Mouse (Mus musculus) neural tube, embryonic 10.5 days (tissue): ENCODE measurements at regions not wholly inside any gene's neighbourhood (a gene's known extent, or its start where the extent isn't known, plus 50 kb on each side); places are given as distances from the start of the nearest gene placed in this dataset.
A peak's percentile ranks its signal among the peaks of the same experiment; 100 is the strongest.

Experiments used
- DNase-seq: peaks from one replicate; pipeline ENCODE4 v3.0.0-alpha.2; 2017; ENCODE audit warnings: low spot score; ENCODE audit errors: extremely low spot score

DNA sequence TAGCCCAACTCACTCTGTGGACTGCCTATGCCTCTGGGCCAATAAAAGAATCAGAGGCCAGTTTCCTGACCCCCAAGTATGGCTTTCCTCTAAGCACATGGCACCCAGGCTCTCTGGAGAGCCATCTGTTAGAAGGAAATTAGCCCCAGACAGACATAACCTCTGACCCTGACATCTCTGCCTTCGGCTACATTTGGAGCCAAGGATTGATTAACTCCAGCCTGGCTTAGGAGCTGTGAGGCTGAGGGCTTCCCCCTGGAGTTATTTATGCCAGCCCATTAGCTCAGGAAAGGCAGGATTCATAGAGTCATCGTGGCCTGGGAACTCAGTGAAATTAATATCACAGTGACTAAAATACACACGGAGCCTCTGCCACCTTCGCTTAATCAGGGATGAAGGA lies 137.5 kb downstream of the Wscd1 start:
- peak; percentile 45 for DNase-seq

DNA sequence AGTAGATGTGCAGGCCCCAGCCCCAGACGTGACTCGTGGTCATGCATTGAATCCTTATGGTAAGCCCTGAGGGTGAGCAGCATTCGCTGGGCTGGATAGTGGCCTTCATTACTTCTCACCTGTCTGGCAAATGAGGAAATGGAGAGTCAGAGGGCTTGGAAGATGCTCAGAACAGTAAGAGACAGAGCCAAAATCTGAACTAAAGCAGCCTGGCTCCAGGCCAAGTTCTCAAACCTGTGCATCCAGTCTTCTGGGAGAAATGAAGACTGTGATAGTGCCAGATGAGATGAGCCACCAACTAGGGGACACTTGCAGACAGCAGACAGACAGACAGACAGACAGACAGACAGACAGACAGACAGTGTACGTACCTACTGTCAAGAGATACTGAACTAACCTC lies 137.1 kb downstream of the Wscd1 start:
- DNase-seq: peak; percentile 18

DNA sequence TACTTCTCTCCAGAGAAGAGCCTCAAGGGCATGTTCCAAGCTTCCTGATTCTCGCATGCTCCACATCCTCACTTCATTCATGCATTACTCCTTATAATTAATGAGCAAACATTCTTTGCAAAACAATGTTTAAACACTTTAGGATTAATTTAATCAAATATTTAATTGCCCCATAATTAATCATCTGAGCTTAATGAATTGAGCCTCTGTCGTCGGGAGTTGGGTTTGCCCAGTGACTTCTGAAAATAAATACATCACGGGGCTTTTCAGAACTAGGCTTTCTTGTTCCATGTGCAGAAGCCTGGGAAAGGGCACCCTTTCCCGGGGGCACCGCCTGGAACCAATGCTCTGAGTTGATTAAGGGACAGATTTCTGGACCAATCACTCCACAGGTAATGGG lies 135.1 kb downstream of the Wscd1 start:
- DNase-seq: no peak

DNA sequence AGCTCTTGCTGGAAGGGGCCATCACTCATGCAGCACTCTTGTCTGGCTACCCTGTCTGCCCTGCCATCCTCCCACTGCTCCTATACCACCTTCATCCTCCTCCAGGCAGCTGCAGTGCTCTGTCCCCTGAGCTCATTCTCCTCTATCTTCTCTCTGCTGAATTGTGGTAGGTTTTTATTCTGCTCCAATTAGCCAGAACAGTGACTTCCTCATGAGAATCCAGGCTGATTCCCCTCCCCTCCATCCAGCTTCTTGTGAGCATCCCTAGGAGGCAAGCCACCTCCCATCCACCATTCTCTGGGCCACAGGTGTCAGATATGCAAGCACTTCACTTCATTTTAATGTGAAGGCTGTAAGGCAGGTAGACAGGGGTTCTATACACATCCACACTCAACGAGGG lies 132.1 kb downstream of the Wscd1 start:
- no peak for DNase-seq

DNA sequence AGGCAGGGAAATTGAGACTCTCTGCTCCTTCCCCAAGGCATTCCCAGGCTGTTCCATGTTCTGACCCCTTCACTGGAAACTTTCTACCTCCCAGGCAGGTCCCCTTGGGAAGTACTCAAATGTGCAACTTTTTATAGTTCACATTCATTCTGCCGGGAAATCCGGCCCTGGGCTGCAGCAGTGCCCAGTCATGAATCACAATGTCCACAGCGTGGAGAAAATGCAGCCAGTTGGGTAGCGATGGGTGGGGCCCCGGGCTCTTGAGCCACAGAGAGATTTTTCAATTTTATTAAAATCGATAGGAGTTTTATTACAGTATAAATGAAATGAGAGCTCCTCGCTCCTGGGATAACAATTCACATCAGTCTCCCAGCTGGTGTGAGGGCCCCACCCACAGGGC lies 121.6 kb downstream of the Wscd1 start:
- no peak for DNase-seq

DNA sequence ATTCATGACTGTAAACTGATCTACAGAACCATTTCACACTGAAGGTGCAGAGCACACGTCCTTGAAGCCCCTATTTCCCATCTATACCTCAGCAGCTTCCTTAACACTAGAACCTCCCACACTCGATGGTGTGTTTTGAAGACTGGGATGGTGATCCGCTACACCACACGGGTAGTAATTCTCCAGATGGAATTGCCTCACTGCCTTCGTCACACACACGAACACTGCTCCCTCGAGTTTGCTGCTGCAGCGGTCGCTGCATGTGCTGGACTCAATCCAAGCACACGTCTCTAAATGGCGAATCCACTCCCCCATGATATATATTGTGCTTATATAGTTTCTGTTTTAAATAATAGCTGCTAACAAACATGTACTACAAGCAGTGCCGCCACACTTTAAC lies 117.0 kb downstream of the Wscd1 start:
- DNase-seq: no peak

DNA sequence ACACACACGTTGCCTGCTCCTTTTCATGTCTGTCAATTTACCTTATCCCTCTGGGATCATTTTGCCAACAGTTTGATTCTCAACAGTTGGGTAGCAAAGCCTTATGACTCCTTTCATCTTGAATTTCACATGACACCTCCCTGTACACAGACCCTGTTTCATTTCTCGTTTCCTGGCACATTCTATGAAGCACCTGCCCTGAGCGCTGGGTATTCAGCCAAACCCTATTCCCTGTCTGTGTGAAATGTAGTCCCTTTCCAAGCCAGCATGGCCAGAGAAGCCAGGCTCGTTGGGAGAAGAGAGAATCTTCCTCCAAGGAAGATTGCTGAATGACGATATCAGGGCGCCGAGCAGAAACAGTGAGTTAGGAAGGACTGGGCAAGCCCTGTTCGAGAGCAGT lies 108.2 kb downstream of the Wscd1 start:
- no peak for DNase-seq

DNA sequence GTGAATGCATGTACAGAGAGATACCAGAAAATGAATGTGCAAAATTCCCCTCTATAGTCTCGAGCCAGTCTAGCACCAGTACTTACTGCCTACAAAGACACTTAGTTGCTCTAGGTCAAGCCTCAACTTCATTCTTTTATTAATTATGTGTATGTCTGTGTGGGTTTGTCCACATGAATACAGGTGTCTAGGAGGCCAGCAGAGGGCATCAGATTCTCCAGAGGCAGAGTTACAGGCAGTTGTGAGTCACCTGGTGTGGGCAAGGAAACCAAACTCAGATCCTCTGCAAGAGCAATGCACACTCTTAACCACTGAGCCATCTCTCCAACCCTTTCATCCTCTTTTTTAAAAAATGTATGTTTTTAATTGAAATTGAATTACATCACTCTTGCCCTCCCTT lies 105.8 kb downstream of the Wscd1 start:
- no peak for DNase-seq

DNA sequence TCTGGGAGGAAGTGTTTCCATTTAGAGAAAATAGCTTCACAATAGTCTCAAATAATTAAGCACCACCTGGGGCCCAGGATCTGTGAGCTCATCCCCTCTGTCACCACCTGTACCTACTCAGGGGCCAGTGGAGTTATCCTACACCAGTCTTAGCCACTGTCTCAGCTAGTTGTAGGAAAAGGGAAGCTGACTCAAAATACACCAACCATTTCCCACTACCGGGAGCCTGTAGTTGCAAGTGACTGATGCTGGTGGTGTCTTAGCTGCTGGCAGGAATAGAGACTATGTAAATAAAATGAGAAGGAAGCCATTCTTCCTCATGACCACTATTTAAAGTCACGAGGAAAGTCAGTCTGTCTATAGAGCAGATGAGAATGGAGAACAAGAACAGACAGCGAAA lies 105.3 kb downstream of the Wscd1 start:
- DNase-seq: no peak

DNA sequence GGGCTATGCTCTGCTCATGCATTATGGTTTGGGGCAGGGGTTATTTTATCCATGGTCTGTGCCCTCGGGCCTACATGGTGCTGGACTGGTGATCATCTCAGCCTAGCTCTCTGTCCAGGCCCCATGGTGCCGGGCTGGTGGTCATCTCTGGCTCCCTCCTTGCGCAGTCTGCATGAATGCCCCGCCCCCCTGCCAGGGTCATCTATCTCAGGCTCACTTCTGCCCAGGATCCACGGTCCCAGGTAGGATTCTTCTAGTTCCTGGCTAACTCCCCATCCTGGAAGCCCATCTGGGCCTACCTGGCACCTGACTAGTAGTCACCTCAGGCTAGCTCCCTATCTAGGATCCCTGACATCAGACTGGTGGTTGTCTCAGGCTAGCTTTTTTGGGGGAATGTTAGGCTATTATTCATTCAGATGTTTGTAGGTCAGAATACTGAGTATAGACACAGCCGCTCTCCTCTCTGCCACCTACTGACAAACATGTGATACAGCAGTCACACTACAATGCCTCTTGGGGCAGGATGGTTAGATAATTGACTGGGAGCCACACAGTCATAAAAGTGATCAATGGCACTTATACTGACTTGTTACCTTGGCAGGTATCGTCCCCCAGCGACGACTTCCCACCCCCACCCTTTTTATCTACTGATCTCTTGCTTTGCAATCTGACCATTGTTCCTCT lies 98.1 kb downstream of the Wscd1 start:
- DNase-seq: no peak

DNA sequence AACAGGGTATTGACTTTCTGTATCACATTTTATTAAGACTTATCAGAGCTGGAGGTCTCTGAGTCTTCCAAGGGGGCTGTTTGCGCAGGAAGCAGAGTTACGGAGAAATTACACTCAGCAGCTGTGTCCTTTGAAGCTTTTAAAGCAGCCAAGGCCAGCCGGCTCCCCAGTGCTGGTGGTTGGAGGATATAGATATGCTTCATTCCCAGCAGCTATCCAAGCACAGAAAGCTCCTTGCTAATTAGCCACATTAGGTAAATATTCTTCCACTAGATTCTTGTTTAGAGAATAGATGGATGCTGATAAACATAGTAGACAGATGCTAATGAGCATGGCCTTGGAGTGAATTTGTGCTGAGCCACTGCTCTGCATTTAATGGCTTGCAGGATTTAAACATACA lies 96.8 kb downstream of the Wscd1 start:
- no peak for DNase-seq

DNA sequence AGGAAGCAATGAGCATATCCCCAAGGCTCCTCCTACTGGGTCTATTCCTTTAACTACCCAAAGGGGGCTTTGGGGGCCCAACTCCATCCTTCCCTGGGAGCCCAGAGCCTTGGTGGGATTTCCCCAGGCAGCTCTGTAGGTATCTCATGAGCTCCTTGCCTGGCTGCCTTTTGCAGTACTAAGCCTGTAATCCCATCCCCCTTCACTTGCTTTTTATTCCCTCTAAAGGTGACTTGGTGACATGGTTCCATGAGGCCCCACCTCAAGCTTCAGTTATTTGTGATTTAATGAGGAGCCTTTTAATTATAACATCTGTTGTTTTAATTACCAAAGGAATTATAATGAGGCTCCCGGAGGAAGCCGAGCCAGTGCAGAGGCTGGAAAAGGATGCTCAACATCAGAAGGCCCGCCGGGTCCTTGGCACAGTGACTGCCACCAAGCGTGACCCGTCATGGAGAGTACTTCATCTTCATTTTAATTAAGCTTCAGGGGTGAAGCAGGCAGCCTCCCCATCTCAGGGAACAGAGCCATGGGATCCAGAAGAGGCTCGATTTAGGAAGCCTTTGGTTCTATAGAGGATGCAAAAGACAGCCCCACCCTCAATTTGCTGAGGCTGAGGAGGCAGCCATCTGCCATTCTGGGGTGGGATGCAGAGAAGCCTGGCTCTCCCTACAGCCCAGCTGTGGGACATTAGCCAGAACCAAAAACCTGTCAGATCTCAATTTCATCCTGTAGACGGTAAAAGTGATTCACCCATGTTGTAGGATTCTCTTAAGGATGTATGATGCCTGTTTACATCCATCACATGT lies 91.1 kb downstream of the Wscd1 start:
- no peak for DNase-seq
